Mouse (Mus musculus) small intestine, adult 2 months (tissue): ENCODE measurements around the gene Shld2. TPM values are rescaled to one million over a fixed set of nuclear protein-coding genes. Genes with fewer than 3 reads are reported as not detected.
A peak's percentile ranks its signal among the peaks of the same experiment; 100 is the strongest.

Experiments used
- H3K27ac ChIP-seq: fragments of 200-500 bp; 2 replicates; pipeline ENCODE4 v1.5.1; 2012; ENCODE audit warnings: low read depth, low read length, control low read depth, inconsistent platforms; ENCODE audit not compliant: insufficient read depth
- H3K27me3 ChIP-seq: fragments of 200-500 bp; 2 replicates; pipeline ENCODE4 v1.6.1; 2012; ENCODE audit warnings: mild to moderate bottlenecking, moderate library complexity, low read length, inconsistent platforms; ENCODE audit not compliant: control insufficient read depth, insufficient read depth
- H3K36me3 ChIP-seq: fragments of 200-500 bp; 2 replicates; pipeline ENCODE4 v1.6.1; 2012; ENCODE audit warnings: mild to moderate bottlenecking, low read length, control low read depth, inconsistent platforms; ENCODE audit not compliant: control insufficient read depth, insufficient read depth
- H3K4me1 ChIP-seq: fragments of 200-500 bp; 2 replicates; pipeline ENCODE4 v1.6.1; 2012; ENCODE audit warnings: low read length, inconsistent platforms, mixed read lengths; ENCODE audit not compliant: control insufficient read depth, insufficient read depth, insufficient read length
- H3K4me3 ChIP-seq: fragments of 200-500 bp; 2 replicates; pipeline ENCODE4 v1.5.1; 2012; ENCODE audit warnings: low read depth, mild to moderate bottlenecking, control low read depth, inconsistent platforms, low read length, moderate library complexity
- CTCF ChIP-seq: fragments of 200-500 bp; IDR thresholded peaks from 2 replicates; pipeline ENCODE4 v1.5.1; 2012; ENCODE audit warnings: low read depth, mild to moderate bottlenecking, control low read depth, inconsistent platforms, low read length, moderate library complexity, mixed read lengths; ENCODE audit not compliant: insufficient replicate concordance, insufficient read length; ENCODE audit errors: extremely low read depth
- POLR2A ChIP-seq: fragments of 200-500 bp; IDR thresholded peaks from 2 replicates; pipeline ENCODE4 v1.6.1; 2012; ENCODE audit warnings: low read depth, mild to moderate bottlenecking, control low read depth, inconsistent platforms, low read length, moderate library complexity
- WGBS: fragments of 180-500 bp; shearing (Covaris S2); methylation state at CpG from one replicate; pipeline ENCODE4 v1.1.7; 2018; 5-methylcytosine and 5-hydroxymethylcytosine counted together
- polyA plus RNA-seq: library from polyadenylated mRNA; depleted of rRNA; stranded (reverse); fragments of >200 nt; gene quantifications from 2 replicates; pipeline ENCODE4 v1.2.3, GENCODE M21; 2012; rRNA removed

Shld2 gene
- polyA plus RNA-seq, 1 experiment, result 0.79 TPM

DNA sequence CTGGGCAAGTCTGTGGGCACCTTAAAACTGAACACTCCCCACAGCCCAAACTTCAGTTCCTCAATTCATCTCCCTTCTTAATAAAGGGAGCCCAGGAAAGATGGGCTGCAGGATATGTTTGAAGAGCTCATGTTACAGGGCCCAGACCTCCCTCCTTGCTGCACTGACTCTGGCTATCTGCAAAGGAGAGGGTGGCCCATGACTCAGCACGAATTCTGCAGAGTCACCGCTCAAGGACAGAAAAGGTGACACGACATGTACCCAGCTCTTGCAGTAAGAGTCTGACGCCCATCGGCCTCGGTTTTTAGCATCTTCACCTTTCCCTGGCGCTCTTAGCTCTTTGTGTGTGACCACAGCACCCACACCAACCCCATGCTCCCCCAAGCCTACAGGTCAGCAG lies 119.9 kb downstream of the Shld2 start:
- Histone ChIP-seq H3K36me3 (no peaks in the 10 kb centered on the region), H3K4me1 (no peaks in the 10 kb centered on the region), H3K27ac (no peak overlapping the region), H3K4me3 (no peak overlapping the region), H3K27me3 (no peaks in the 10 kb centered on the region)
- 68% methylated on average over 7 of the region's 7 CpGs for WGBS
- TF ChIP-seq CTCF (no peak), POLR2A (no peak)

DNA sequence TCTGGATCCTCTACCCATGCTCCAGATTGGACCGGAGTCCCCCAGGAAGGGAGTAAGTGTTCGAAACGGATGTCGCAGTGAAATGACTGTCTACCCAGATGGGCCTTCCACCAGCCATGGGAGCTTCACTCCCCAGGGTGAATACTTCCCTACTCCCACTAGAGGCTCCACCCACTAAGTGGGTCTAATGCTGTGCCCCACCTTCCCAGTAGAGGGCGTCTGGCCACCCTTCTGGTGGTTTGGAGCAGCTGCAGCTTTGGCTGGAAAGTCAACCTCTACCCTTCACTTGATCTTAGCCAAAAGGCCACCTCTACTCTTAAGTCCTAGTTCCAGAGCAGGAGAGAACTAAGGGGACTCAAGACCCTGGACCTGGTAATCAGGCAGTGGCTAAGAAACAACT lies 121.7 kb downstream of the Shld2 start:
- TF ChIP-seq POLR2A, result no peak
- TF ChIP-seq CTCF, result peak; percentile 63; the same call in 1 of the 2 replicates

More for the DNA sequence above, 121.7 kb downstream of the Shld2 start:
- WGBS, result 72% methylated on average over 5 of the region's 5 CpGs
- Histone ChIP-seq H3K27ac (no peak overlapping the region), H3K4me3 (no peak overlapping the region), H3K4me1 (no peaks in the 10 kb centered on the region), H3K36me3 (no peaks in the 10 kb centered on the region), H3K27me3 (no peaks in the 10 kb centered on the region)

Other genes with a start within 250 kb of the Shld2 start
- 0.11 and 0.50 TPM in 2 replicates for gene Anxa8, start 224.5 kb downstream of the Shld2 start, polyA plus RNA-seq
- not detected in 2 replicates for gene A630023A22Rik, start 207.7 kb downstream of the Shld2 start, polyA plus RNA-seq
- gene Npy4r, start 158.0 kb downstream of the Shld2 start, polyA plus RNA-seq, result 0.14 and 0.91 TPM in 2 replicates
- gene Gprin2, start 108.8 kb downstream of the Shld2 start, polyA plus RNA-seq, result 0.05 and 0.23 TPM in 2 replicates
- 3.1 and 3.2 TPM in 2 replicates for gene Syt15, start 90.9 kb downstream of the Shld2 start, polyA plus RNA-seq
- 33.8 and 223 TPM in 2 replicates for gene Glud1, start 234 bp upstream of the Shld2 start, polyA plus RNA-seq
- not detected in 2 replicates for gene Fam25c, start 44.9 kb upstream of the Shld2 start, polyA plus RNA-seq
- gene Sncg, start 64.3 kb upstream of the Shld2 start, polyA plus RNA-seq, result 4.4 and 4.8 TPM in 2 replicates
- 3.5 and 5.5 TPM in 2 replicates for gene Mmrn2, start 65.0 kb upstream of the Shld2 start, polyA plus RNA-seq
- 2.4 and 3.3 TPM in 2 replicates for gene Bmpr1a, start 192.8 kb upstream of the Shld2 start, polyA plus RNA-seq
- gene 9230112D13Rik, start 212.3 kb upstream of the Shld2 start, polyA plus RNA-seq, result not detected in 2 replicates